ENCODE assay signal across 9 mouse cellular contexts in genomic region chr6:129423734-129424072, GRCm38 (mm10). TPM values are rescaled to one million over a fixed set of nuclear protein-coding genes. Genes with fewer than 3 reads are reported as not detected.
DNase-seq lines count a peak whose midpoint lies in the region; ATAC-seq and TF ChIP-seq lines count a peak whose summit lies in the region.
"Had no signal": no experiment of that assay in that cellular context is flagged by ENCODE, and none has a peak within 500 bp of the region (broad histone marks: within the 10 kb centered on the region; RNA-seq: fewer than 3 reads in every experiment).

No protein-coding gene starts in this region.

- intact Hi-C loops in heart, postnatal 36 days (cut with DNase I), result no loop called here

- no peaks in the 10 kb centered on the region for H3K4me1 ChIP-seq in E14TG2a.4 (replicated peaks; ENCODE audit: low read depth, low read length)
- no peaks in the 10 kb centered on the region for H3K4me1 ChIP-seq in forebrain, embryonic 14.5 days (ENCODE audit: control insufficient read depth, insufficient read depth, low read length)
- H3K4me1 ChIP-seq in olfactory bulb, adult 2 months (ENCODE audit: control insufficient read depth, insufficient read depth, low read length), result no peaks in the 10 kb centered on the region
- no peaks in the 10 kb centered on the region for H3K4me1 ChIP-seq in thymus, adult 2 months (replicated peaks; ENCODE audit: control insufficient read depth, insufficient read depth, low read length)

- peak; percentile 54 for DNase-seq in c-Kit-positive CD71-positive TER-119-positive erythroid progenitor cells, embryonic 14.5 days (ENCODE audit: low spot score)
- peak; percentile 73 for DNase-seq in forebrain, embryonic 14.5 days (ENCODE audit: low spot score)
- peak; percentile 85 to 89 for DNase-seq in heart, postnatal 36 days
- peak; percentile 37 to 82 for DNase-seq in layer of hippocampus, adult 18-20 months (ENCODE audit: low spot score in 2 of 2)
- DNase-seq in lung, adult 18-20 months, result peak; percentile 70 to 71
- DNase-seq in thymus, adult 2 months, result peak; percentile 67

- WGBS in forebrain, embryonic 14.5 days, result 27% methylated on average over 1 of the region's 1 CpGs
- WGBS in olfactory bulb, adult 2 months, result 17% methylated on average over 1 of the region's 1 CpGs
- WGBS in thymus, adult 2 months, result 56% methylated on average over 1 of the region's 1 CpGs

- peak; percentile 91 for ATAC-seq in forebrain, embryonic 14.5 days

- peak; percentile 98 for TF ChIP-seq CTCF in E14TG2a.4 (conservative IDR thresholded peaks at IDR 0.05; ENCODE audit: low read length)
- peak; percentile 61 for TF ChIP-seq CTCF in olfactory bulb, adult 2 months (IDR thresholded peaks at IDR 0.05; ENCODE audit: insufficient read depth, low read depth, low read length)
- no peak for TF ChIP-seq CTCF in thymus, adult 2 months (IDR thresholded peaks at IDR 0.05; ENCODE audit: borderline replicate concordance, control insufficient read depth, extremely low read depth, insufficient read depth, low read length, poor library complexity)

- no peak overlapping the region for H3K4me2 ChIP-seq in forebrain, embryonic 14.5 days (ENCODE audit: low read length)

- no peak overlapping the region for H3K4me3 ChIP-seq in E14TG2a.4 (replicated peaks; ENCODE audit: low read length)
- H3K4me3 ChIP-seq in forebrain, embryonic 14.5 days (ENCODE audit: low read depth, low read length), result no peak overlapping the region
- no peak overlapping the region for H3K4me3 ChIP-seq in olfactory bulb, adult 2 months (ENCODE audit: insufficient read depth, low read depth, low read length)
- H3K4me3 ChIP-seq in thymus, adult 2 months (ENCODE audit: control insufficient read depth, insufficient read depth, low read length), result no peak overlapping the region

- no peak for TF ChIP-seq POLR2A in olfactory bulb, adult 2 months (IDR thresholded peaks at IDR 0.05; ENCODE audit: insufficient read depth, low read depth, low read length)
- no peak for TF ChIP-seq POLR2A in thymus, adult 2 months (IDR thresholded peaks at IDR 0.05; ENCODE audit: control insufficient read depth, extremely low read depth, insufficient read depth, low read length, poor library complexity)

- no peaks in the 10 kb centered on the region for H3K9me3 ChIP-seq in E14TG2a.4 (ENCODE audit: low read length)
- no peaks in the 10 kb centered on the region for H3K9me3 ChIP-seq in forebrain, embryonic 14.5 days (replicated peaks; ENCODE audit: control insufficient read depth, low read length)

- H3K9ac ChIP-seq in forebrain, embryonic 14.5 days (ENCODE audit: low read length), result no peak overlapping the region

- H3K27ac ChIP-seq in forebrain, embryonic 14.5 days (ENCODE audit: low read depth, low read length), result no peak overlapping the region
- H3K27ac ChIP-seq in olfactory bulb, adult 2 months (ENCODE audit: insufficient read depth, low read depth, low read length), result no peak overlapping the region
- H3K27ac ChIP-seq in thymus, adult 2 months (ENCODE audit: control insufficient read depth, insufficient read depth, low read length), result no peak overlapping the region
- H3K27ac ChIP-seq: macrophage had no signal

- H3K36me3 ChIP-seq in E14TG2a.4 (ENCODE audit: insufficient read depth, low read length), result no peaks in the 10 kb centered on the region
- H3K36me3 ChIP-seq in forebrain, embryonic 14.5 days (ENCODE audit: control insufficient read depth, insufficient read depth, low read length), result no peaks in the 10 kb centered on the region
- H3K36me3 ChIP-seq in thymus, adult 2 months (ENCODE audit: control insufficient read depth, insufficient read depth, low read length), result no peaks in the 10 kb centered on the region

- no peaks in the 10 kb centered on the region for H3K27me3 ChIP-seq in E14TG2a.4 (ENCODE audit: insufficient read depth, low read length)
- no peaks in the 10 kb centered on the region for H3K27me3 ChIP-seq in forebrain, embryonic 14.5 days (replicated peaks; ENCODE audit: control insufficient read depth, insufficient read depth, low read length)
- H3K27me3 ChIP-seq in thymus, adult 2 months (ENCODE audit: control insufficient read depth, insufficient read depth, low read length), result no peaks in the 10 kb centered on the region

RNA-seq across cellular contexts. Expression of gene Clec9a, which starts 15.0 kb away (rescaled TPM):
- polyA plus RNA-seq in forebrain, embryonic 14.5 days (2014; fragmentation: Nextera tagmentation; extraction: Ambion mirVana), result 0.10 and 0.19 TPM in 2 replicates
- total RNA-seq in heart, postnatal 36 days (2021), result under 1 TPM; 0.31 to 0.33 TPM
- total RNA-seq in layer of hippocampus, adult 18-20 months (2021), result not detected
- not detected in 2 replicates for polyA plus RNA-seq in olfactory bulb, adult 2 months (2012; ENCODE audit: insufficient read depth, insufficient read length, low replicate concordance, missing spikeins)
- 2.3 and 4.6 TPM in 2 replicates for polyA plus RNA-seq in thymus, adult 2 months (2012; rRNA removed)

RNA-seq across cellular contexts. Expression of gene Clec1b, which starts 26.6 kb away (rescaled TPM):
- polyA plus RNA-seq in forebrain, embryonic 14.5 days (2014; fragmentation: Nextera tagmentation; extraction: Ambion mirVana), result 1.6 and 2.0 TPM in 2 replicates
- 1 to 10 TPM; 1.5 to 1.7 TPM for total RNA-seq in heart, postnatal 36 days (2021)
- not detected for total RNA-seq in layer of hippocampus, adult 18-20 months (2021)
- polyA plus RNA-seq in olfactory bulb, adult 2 months (2012; ENCODE audit: insufficient read depth, insufficient read length, low replicate concordance, missing spikeins), result not detected in 2 replicates
- polyA plus RNA-seq in thymus, adult 2 months (2012; rRNA removed), result 1.3 and 1.4 TPM in 2 replicates

RNA-seq across cellular contexts. Expression of gene Clec1a, which starts 28.1 kb away (rescaled TPM):
- 1.3 and 1.5 TPM in 2 replicates for polyA plus RNA-seq in forebrain, embryonic 14.5 days (2014; fragmentation: Nextera tagmentation; extraction: Ambion mirVana)
- 10 to 100 TPM in 1 of 2 experiments, 1 to 10 TPM in 1; 9.8 to 11.1 TPM for total RNA-seq in heart, postnatal 36 days (2021)
- 1 to 10 TPM; 4.2 TPM for total RNA-seq in layer of hippocampus, adult 18-20 months (2021)
- not detected in 2 replicates for polyA plus RNA-seq in olfactory bulb, adult 2 months (2012; ENCODE audit: insufficient read depth, insufficient read length, low replicate concordance, missing spikeins)
- polyA plus RNA-seq in thymus, adult 2 months (2012; rRNA removed), result 0.33 and 0.65 TPM in 2 replicates

RNA-seq across cellular contexts. Expression of gene Clec12b, which starts 38.0 kb away (rescaled TPM):
- polyA plus RNA-seq in forebrain, embryonic 14.5 days (2014; fragmentation: Nextera tagmentation; extraction: Ambion mirVana), result not detected in 2 replicates
- under 1 TPM in 1 of 2 experiments, not detected in 1; 0.19 TPM for total RNA-seq in heart, postnatal 36 days (2021)
- total RNA-seq in layer of hippocampus, adult 18-20 months (2021), result not detected
- polyA plus RNA-seq in olfactory bulb, adult 2 months (2012; ENCODE audit: insufficient read depth, insufficient read length, low replicate concordance, missing spikeins), result not detected in 2 replicates
- polyA plus RNA-seq in thymus, adult 2 months (2012; rRNA removed), result not detected in 2 replicates
- polyA plus RNA-seq: macrophage had no signal
